Mouse (Mus musculus): Measurements from ENCODE around the gene Slc22a14. TPM values are rescaled to one million over a fixed set of nuclear protein-coding genes. Genes with fewer than 3 reads are reported as not detected.

Gene Slc22a14
- total RNA-seq, 2 experiments from 2014 or later: 0.22 TPM; not detected in 1

DNA sequence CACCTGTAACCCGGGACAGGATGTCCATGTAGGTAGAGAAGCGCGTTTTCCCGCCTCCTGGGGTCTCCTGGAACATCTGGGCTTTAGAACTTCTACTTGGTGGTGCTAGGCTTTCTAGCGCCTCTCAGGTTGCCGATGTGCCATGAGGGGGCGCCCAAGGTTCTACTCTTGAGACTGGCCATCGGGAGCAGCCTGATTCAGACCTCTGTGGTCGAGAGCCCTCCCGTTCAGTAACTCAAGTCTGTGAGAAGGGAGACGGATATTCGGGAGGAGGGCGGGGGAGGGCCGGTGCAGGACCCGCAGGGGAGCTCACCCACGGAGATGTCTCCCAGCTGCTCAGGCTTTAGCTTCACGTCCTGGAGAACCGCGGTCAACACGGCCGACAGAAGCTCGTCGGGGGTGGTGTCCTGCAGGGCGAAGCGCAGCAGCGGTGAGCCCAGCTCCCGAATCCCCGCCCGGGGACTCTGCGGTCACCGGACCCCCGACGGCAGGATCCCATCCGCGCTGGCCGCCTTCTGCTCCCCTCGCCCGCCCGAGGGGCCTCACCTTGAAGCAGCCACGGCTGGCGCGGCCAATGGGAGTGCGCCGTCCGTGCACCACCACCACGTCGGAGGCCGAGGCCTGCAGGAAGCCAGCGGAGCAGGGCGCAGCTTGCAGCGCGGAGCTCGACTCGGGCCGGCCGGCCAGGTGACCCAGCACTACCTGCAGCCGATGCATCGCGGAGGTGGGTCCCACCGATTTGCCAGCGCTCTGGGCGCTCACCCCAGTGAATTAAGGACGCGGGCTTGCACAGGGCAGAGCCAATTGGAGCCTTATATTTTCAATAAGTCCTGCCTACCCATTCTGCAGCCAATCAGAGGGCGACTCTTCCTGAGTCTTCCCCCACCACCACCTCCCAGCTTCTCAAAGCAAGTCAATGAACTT, 208.8 kb downstream of the Slc22a14 start, which contains the start of gene Acaa1b:
TSS of gene Acaa1b (minus strand) at position 816 of the 924 bp plus-strand sequence.
- intact Hi-C loops (cut with DNase I): loop anchor here (1.0 to 5.0 kb wide), 2 partner anchors 196 to 271 kb away; no protein-coding TSS in a partner anchor
- peak; percentile 79 to 87 for DNase-seq

DNA sequence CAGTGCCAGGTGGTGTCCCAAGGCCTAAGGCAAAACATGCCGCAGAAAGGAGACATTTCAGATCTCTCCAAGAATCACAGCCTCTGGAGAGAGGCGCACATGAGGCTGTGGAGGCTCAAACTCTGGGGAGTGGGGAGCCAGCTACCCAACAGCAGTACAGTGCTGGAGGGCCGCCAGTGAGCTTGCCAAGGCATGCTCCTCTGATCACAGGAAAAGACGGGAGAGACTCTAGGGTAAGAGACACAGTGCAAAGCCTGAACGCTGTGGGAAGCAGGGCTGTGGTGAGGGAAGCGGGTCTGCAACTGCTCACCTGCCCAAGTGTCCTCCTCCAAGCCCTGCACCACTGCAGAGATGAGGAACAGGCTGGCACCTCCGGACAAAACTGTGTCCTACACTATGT, 209.5 kb downstream of the Slc22a14 start:
- intact Hi-C loops (cut with DNase I): loop anchor here (1.0 to 5.0 kb wide), 2 partner anchors 196 to 271 kb away; no protein-coding TSS in a partner anchor
- peak in 1 of 2 experiments; percentile 30 for DNase-seq

- intact Hi-C loops (cut with DNase I): loop anchor here (5.0 kb wide), 1 partner anchor 272 kb away; no protein-coding TSS in a partner anchor
- DNase-seq: no peak
Measured at GRCm38 (mm10) chr9:119155416-119155815, 209.9 kb downstream of the Slc22a14 start.

GRCm38 (mm10) chr9:119151751-119152150, 213.6 kb downstream of the Slc22a14 start:
- intact Hi-C loops (cut with DNase I): no loop called here

DNA sequence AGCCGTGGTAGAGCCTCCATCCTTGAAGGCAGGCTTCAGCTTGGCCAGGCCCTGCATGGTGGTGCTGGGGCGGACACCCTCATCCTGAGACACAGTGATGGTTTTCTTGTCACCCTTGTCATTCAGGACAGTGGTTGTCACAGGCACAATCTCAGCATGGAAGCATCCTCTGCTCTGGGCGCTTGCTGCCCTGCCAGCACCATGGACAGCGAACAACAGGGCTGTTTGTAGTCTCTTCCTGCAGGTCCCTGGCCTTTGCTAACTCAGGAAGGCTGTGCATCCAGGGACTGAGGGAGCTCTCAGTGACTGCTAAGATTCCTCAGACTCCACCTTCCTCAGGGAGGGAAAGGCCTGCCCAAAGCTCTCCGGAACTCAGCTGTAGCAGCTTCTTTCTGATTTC, 215.8 kb downstream of the Slc22a14 start:
- intact Hi-C loops (cut with DNase I): no loop called here
- DNase-seq: peak; percentile 64 to 74

More at GRCm38 (mm10) chr9:119151751-119152150, 213.6 kb downstream of the Slc22a14 start:
- no peak for DNase-seq

- DNase-seq: no peak
- intact Hi-C loops (cut with DNase I): no loop called here
Measured at GRCm38 (mm10) chr9:119146098-119146770, 219.1 kb downstream of the Slc22a14 start.

GRCm38 (mm10) chr9:119145638-119146037, 219.7 kb downstream of the Slc22a14 start:
- intact Hi-C loops (cut with DNase I): no loop called here
- DNase-seq: no peak

- DNase-seq: no peak
- intact Hi-C loops (cut with DNase I): no loop called here
Measured at GRCm38 (mm10) chr9:119145137-119145536, 220.2 kb downstream of the Slc22a14 start.

DNA sequence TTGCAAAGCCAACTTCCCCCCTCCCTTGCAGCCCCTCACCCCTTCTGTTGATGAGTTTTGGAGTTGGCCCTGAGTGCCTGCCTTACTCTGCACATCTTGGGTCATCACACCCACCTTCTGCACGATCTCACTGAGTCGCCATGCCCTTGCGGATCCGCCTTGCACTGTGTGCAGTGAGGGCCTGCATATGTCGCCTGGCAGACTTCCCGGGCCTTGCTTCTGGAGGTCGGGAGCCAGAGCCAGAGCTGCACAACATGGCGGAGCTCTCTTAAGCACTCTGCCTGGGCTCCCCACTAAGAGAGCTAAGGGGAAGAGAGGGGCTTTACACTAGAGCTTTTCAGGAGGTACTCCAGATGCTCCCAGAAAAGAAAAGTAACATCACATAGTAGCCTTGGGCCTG, 220.7 kb downstream of the Slc22a14 start:
- DNase-seq: no peak
- intact Hi-C loops (cut with DNase I): no loop called here

- no peak for DNase-seq
- intact Hi-C loops (cut with DNase I): no loop called here
Measured at GRCm38 (mm10) chr9:119143372-119143771, 222.0 kb downstream of the Slc22a14 start.

DNA sequence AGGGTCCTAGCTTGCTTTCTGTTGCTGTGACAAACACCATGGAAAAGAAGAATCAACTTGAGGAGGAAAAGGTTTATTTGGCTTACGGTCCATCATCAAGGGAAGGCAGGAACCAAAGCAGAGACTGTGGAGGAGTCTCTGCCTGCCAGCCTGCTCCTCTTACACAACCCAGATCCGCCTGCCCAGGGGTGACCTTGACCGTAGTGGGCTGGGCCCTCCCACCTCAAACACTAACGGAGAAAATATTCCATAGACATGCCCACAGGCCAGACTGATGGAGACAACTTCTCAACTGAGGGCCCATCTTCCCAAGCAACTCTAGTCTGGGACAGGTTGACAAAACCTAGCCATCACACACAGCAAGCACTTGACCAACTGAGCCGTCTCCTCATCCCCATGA, 223.3 kb downstream of the Slc22a14 start:
- no peak for DNase-seq
- intact Hi-C loops (cut with DNase I): no loop called here

DNA sequence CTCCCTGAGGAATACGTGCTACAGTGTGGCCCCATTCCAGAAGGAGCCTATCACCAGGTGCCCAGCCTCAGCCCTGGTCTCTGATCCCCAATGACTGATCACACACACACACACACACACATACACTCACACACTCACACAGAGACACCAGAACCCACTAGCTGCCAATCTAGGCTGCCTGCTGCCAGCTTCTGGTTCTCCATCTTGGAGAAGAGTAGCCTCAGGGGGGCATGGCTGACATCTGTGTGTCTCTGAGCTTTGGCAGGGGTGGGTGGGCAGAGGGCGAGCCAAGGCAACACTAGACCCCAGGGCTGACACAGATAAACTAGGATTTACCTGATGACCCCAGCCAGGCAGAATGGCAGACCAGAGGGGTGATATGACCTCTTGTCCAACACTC, 226.5 kb downstream of the Slc22a14 start:
- no peak for DNase-seq
- intact Hi-C loops (cut with DNase I): no loop called here

- intact Hi-C loops (cut with DNase I): no loop called here
- DNase-seq: no peak
Measured at GRCm38 (mm10) chr9:119130692-119131091, 234.7 kb downstream of the Slc22a14 start.

DNA sequence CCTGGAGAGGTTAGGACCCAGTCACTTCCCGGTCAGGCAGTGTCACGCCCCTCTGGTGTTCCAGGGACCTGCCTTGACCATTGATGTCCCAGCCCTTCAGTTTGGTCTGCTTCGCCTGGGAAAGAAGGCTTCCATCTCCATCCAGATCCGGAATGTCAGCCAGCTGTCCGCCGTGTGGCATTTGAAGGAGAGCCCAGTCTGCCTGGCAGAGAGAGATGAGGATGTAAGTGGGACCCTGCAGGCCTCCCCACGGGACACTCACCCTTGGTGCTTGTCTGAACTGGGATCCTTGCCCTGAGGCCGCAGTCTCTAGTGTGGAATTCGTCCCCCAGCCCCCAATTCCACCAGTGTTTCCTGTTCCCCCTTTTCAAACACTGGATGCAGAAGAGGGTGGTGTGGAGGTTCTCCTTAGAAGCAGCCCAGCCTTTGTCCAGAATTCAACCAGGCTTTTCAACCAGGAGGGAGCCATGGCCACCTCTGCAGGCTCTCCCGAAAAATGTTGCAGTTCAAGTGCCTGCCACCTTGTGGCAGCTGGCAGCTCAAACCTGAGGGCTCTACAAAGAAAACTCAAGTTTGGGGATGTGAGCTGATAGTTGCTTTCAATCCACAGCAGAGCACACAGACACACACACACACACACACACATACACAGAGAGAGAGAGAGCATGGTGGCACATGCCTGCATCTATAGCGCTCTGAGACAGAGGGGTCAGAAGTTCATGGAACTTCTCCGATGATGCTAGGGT, 236.7 kb downstream of the Slc22a14 start:
- intact Hi-C loops (cut with DNase I): no loop called here
- no peak for DNase-seq

GRCm38 (mm10) chr9:119122596-119123369, 242.6 kb downstream of the Slc22a14 start:
- DNase-seq: no peak
- intact Hi-C loops (cut with DNase I): no loop called here

DNA sequence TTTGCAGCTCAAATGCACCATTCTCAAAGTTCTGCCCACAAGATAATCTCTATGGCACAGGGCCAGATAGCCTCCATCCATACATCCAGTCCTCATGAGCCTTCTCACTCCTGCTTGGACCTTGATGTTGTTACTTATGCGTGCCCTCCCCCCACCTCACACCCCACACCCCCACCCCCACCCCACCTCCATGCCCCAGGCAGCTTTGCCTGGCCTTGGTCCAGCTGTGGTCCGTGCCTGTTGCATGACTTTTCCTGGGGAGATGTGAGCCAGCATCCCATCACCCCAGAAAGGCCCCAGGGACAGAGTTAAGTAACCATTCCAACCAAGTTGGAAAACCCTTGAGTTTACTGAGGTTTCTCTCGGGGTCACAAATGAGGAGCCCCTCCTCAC, 245.2 kb downstream of the Slc22a14 start:
- intact Hi-C loops (cut with DNase I): no loop called here
- no peak for DNase-seq
